Mouse (Mus musculus) embryonic fibroblast, embryonic 13.5 days (primary cell): Measurements from ENCODE around the gene Gad2. TPM values are rescaled to one million over a fixed set of nuclear protein-coding genes. Genes with fewer than 3 reads are reported as not detected.

Experiments
- H3K27ac ChIP-seq: 2 replicates; pipeline ENCODE4 v1.5.1; 2012; ENCODE audit warnings: low read length, control low read depth, inconsistent platforms; ENCODE audit not compliant: insufficient read depth
- H3K4me1 ChIP-seq: 2 replicates; pipeline ENCODE4 v1.6.1; 2011; ENCODE audit warnings: low read length; ENCODE audit not compliant: control insufficient read depth, insufficient read depth
- H3K4me3 ChIP-seq: 2 replicates; pipeline ENCODE4 v1.5.1; 2011; ENCODE audit warnings: mild to moderate bottlenecking, control low read depth, low read length; ENCODE audit not compliant: insufficient read depth
- CTCF ChIP-seq: IDR thresholded peaks from 2 replicates; pipeline ENCODE4 v1.5.1; 2011; ENCODE audit warnings: mild to moderate bottlenecking, control low read depth, low read length, moderate library complexity, borderline replicate concordance; ENCODE audit not compliant: insufficient read depth
- POLR2A ChIP-seq: IDR thresholded peaks from 2 replicates; pipeline ENCODE4 v1.6.1; 2011; ENCODE audit warnings: low read depth, mild to moderate bottlenecking, control low read depth, low read length, moderate library complexity
- polyA plus RNA-seq: library from polyadenylated mRNA; stranded (reverse); fragments of >200 nt; gene quantifications from 2 replicates; pipeline ENCODE4 v1.2.4, GENCODE M21; 2011; ENCODE audit warnings: low read depth; ENCODE audit not compliant: missing spikeins, insufficient read length

Gad2 gene
- polyA plus RNA-seq, 1 experiment = 0.09 TPM

- Histone ChIP-seq H3K4me3 (no peak overlapping the region), H3K4me1 (no peaks in the 10 kb centered on the region), H3K27ac (no peak overlapping the region)
- TF ChIP-seq POLR2A = no peak
- TF ChIP-seq CTCF = no peak
Measured at GRCm38 (mm10) chr2:22706233-22706632, 84.2 kb downstream of the Gad2 start.

GRCm38 (mm10) chr2:22721522-22722470 lies 99.8 kb downstream of the Gad2 start:
- no peak for TF ChIP-seq POLR2A
- peak; percentile 32; the same call in 1 of the 2 replicates for TF ChIP-seq CTCF
- Histone ChIP-seq H3K27ac (no peak overlapping the region), H3K4me3 (no peak overlapping the region), H3K4me1 (peaks cover 6% of the 10 kb centered on the region)

GRCm38 (mm10) chr2:22723927-22724534 lies 102.0 kb downstream of the Gad2 start:
- TF ChIP-seq CTCF (no peak), POLR2A (no peak)
- Histone ChIP-seq H3K4me3 (no peak overlapping the region), H3K4me1 (peaks cover 6% of the 10 kb centered on the region), H3K27ac (peak overlapping the region; percentile 67)

GRCm38 (mm10) chr2:22727113-22727512 lies 105.1 kb downstream of the Gad2 start:
- no peak overlapping the region for H3K27ac ChIP-seq
- H3K4me3 ChIP-seq = no peak overlapping the region
- TF ChIP-seq POLR2A = no peak
- TF ChIP-seq CTCF = no peak
- peaks cover 6% of the 10 kb centered on the region for H3K4me1 ChIP-seq

GRCm38 (mm10) chr2:22736134-22736533 lies 114.1 kb downstream of the Gad2 start:
- no peak overlapping the region for H3K4me3 ChIP-seq
- no peaks in the 10 kb centered on the region for H3K4me1 ChIP-seq
- TF ChIP-seq CTCF (no peak), POLR2A (no peak)
- no peak overlapping the region for H3K27ac ChIP-seq

GRCm38 (mm10) chr2:22739369-22739768 lies 117.4 kb downstream of the Gad2 start:
- no peak overlapping the region for H3K4me3 ChIP-seq
- H3K27ac ChIP-seq = no peak overlapping the region
- H3K4me1 ChIP-seq = no peaks in the 10 kb centered on the region
- TF ChIP-seq CTCF = no peak
- TF ChIP-seq POLR2A = no peak

GRCm38 (mm10) chr2:22740441-22740840 lies 118.4 kb downstream of the Gad2 start:
- Histone ChIP-seq H3K4me1 (no peaks in the 10 kb centered on the region), H3K4me3 (no peak overlapping the region), H3K27ac (no peak overlapping the region)
- TF ChIP-seq CTCF (no peak), POLR2A (no peak)

GRCm38 (mm10) chr2:22741222-22741621 lies 119.2 kb downstream of the Gad2 start:
- Histone ChIP-seq H3K4me1 (no peaks in the 10 kb centered on the region), H3K4me3 (no peak overlapping the region), H3K27ac (no peak overlapping the region)
- TF ChIP-seq CTCF (peak; percentile 57; the same call in 1 of the 2 replicates), POLR2A (no peak)

Other genes with a start within 250 kb of the Gad2 start
- 34.8 and 40.6 TPM in 2 replicates for gene Apbb1ip, start 151.9 kb downstream of the Gad2 start, polyA plus RNA-seq